Mouse (Mus musculus) left cerebral cortex, postnatal 10 days (tissue): ENCODE measurements around the gene Spa17. TPM values are rescaled to one million over a fixed set of nuclear protein-coding genes. Genes with fewer than 3 reads are reported as not detected.
A peak's percentile ranks its signal among the peaks of the same experiment; 100 is the strongest.

Experiments
- DNase-seq, 2 experiments: peaks; one replicate each; pipeline ENCODE4 v3.0.0; 2021 to 2022; ENCODE audit warnings: low spot score in 2 of 2, mixed read lengths in 1 of 2; ENCODE audit errors: extremely low spot score in 1 of 2
- intact Hi-C: fragments of 180-260 bp; cut with DNase I; formaldehyde crosslinking; loops from one replicate; pipeline ENCODE4 v1.15.1; 2025
- total RNA-seq, 2 experiments: library from RNA; stranded (reverse); gene quantifications; 2 replicates each; pipeline ENCODE4 v1.2.3; 2021

The Spa17 gene
- total RNA-seq, 2 experiments from 2014 or later = 1.9 to 2.2 TPM

DNA sequence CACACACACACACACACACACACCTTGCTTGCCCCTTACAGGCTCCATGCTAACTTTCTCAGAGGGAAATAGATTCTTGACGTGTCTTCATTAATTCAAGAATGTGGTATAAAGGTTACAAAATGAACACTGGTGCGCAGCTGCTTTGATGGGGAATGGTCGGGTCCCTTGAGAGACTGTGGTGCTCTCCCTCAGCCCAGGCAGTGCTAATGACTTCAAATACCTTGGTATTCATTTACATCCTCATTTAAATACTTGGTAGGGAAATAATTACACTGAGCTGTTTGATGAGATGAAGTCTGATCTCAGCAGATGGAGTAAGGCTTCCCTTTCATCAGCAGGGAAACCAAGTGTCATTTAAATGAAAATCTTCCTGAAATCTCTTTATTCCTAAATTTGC, 11.6 kb upstream of the Spa17 start:
- intact Hi-C loops = loop anchor here (10.0 kb wide), 1 partner anchor 310 kb away; no protein-coding TSS in a partner anchor
- no peak for DNase-seq

- DNase-seq = no peak
- intact Hi-C loops = loop anchor here (10.0 kb wide), 1 partner anchor 310 kb away; no protein-coding TSS in a partner anchor
These were observed 11.0 kb upstream of the Spa17 start for GRCm38 (mm10) chr9:37624502-37624901.

GRCm38 (mm10) chr9:37623981-37624380, 10.5 kb upstream of the Spa17 start:
- no peak for DNase-seq
- intact Hi-C loops = loop anchor here (10.0 kb wide), 1 partner anchor 311 kb away; no protein-coding TSS in a partner anchor

- intact Hi-C loops = loop anchor here (10.0 kb wide), 1 partner anchor 314 kb away; no protein-coding TSS in a partner anchor
- no peak for DNase-seq
These were observed 7.8 kb upstream of the Spa17 start for GRCm38 (mm10) chr9:37621290-37621689.

GRCm38 (mm10) chr9:37616770-37617169, 3.2 kb upstream of the Spa17 start:
- intact Hi-C loops = loop anchor here (2.0 to 10.0 kb wide), 2 partner anchors 160 to 182 kb away; partner anchors contain the start of gene Robo3
- DNase-seq = no peak

DNA sequence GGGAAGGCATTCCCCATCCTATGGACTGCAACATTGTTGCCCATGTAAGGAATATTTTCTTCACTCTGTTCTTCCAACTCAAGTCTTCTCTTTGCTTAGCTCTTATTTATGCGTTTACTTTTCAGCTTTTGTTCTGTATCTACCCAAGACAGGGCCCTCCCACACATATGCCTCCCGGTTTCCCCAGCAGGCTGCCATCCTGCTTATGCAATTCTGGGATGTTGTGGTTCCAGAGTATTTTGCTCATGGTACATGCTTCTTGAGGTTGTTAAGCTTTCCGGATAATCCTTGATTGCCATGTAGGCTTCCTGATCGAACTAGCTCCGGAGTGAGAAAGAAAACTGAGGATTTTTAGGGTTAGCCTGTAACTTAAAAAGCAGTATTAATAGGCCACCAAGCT, 1.7 kb upstream of the Spa17 start:
- DNase-seq = no peak
- intact Hi-C loops = loop anchor here (10.0 kb wide), 1 partner anchor 180 kb away; the partner anchor contains the start of gene Robo3

DNA sequence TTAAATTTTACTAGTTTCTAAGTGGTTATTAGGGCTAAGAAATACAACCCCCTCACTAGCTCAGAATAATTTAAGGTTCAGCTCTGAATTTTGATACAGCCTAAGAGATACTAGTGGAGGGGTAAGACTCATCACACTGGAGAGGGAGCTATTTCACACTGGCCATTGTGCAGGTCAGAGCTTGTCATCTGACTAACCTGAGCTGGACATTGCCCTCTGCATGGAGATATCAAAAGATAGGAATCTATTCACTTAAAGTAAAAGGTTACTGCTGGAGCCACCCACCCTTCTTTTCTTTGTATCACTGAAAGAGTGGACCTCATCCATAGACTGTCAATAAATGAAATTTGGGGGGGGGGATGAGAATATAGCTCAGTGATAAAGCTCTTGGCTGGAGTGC, 794 bp upstream of the Spa17 start:
- intact Hi-C loops = loop anchor here (5.0 to 10.0 kb wide), 2 partner anchors 47 to 180 kb away; partner anchors contain the start of gene Robo3
- DNase-seq = no peak

GRCm38 (mm10) chr9:37613911-37614280, 374 bp upstream of the Spa17 start:
- DNase-seq = no peak
- intact Hi-C loops = loop anchor here (2.0 to 10.0 kb wide), 3 partner anchors 47 to 179 kb away; partner anchors contain the start of gene Robo3

GRCm38 (mm10) chr9:37609558-37609957, 4.0 kb downstream of the Spa17 start:
- intact Hi-C loops = no loop called here
- no peak for DNase-seq

DNA sequence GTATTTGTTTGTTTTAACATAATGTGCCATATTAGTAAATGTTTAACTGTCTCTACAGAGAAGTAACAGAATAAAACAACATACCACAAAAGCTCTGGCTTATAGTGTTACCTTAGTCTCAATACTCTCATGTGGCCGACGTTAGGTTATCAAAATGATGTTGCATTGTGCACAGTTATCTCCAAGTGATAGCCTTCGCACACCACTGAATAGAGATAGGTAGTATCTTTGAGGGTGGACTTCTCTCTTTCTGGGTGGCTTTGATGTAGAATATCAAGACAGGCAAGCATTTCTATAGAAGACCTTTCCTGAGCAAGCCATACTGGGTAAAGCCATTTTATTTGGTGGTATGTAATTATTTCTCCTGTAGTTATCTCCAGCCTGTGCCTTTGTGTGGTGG, 8.4 kb downstream of the Spa17 start:
- DNase-seq = no peak
- intact Hi-C loops = no loop called here

DNA sequence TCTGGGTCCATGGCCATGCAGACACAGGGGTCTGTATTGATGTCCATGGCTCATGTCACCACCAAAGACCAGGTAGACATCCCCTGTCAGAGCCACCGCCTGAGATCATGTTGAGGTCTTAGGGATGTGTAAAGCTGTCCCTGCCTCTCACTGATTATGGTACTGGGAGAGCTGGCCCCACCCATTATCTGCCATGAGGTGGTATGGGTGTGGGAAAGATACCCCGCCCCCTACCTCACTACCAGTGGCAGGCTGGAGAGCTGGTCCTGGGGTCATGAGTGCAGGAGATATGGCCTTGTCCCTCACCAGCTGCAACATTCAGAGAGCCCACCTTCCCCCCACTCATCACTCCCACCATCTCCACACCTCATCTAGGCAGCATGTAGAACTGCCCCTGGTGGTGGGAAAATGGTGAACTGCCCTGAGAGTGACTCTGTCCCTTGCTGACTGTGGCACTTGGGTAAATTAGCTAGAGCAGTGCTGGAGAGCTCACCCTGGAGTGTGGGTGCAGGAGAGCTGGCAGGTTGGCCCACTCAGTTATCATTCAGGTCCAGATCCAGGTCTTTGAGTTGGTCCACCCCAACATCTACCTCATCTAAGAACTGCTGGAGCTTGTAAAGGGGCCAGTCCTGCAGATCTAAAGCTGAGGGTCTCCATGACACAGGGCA, 12.8 kb downstream of the Spa17 start:
- intact Hi-C loops = no loop called here

DNA sequence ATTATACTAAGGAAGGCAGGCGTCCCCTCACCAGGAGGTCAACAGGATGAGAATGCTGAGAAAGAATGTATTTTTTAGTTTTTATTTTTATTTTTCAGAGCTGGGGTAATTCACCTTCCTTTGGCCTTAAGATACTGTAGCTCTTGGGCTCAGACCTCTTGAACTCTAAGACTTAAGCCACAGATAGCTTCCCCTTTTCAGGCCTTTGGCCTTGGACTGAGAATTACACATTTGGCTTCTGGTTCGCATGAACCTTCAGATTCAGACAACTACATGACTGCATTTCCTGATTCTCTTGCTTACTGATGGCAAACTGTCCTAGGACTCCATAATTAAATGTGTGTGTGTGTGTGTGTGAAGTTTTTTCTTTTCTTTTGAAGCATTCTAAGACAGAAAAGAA, 14.9 kb downstream of the Spa17 start:
- intact Hi-C loops = no loop called here
- no peak for DNase-seq

More for the DNA sequence above, 12.8 kb downstream of the Spa17 start:
- no peak for DNase-seq

GRCm38 (mm10) chr9:37595570-37595969, 18.0 kb downstream of the Spa17 start:
- DNase-seq = no peak
- intact Hi-C loops = no loop called here

- DNase-seq = no peak
- intact Hi-C loops = no loop called here
These were observed 19.8 kb downstream of the Spa17 start for GRCm38 (mm10) chr9:37593690-37594089.

- intact Hi-C loops = no loop called here
- DNase-seq = no peak
These were observed 20.9 kb downstream of the Spa17 start for GRCm38 (mm10) chr9:37592633-37593032.

DNA sequence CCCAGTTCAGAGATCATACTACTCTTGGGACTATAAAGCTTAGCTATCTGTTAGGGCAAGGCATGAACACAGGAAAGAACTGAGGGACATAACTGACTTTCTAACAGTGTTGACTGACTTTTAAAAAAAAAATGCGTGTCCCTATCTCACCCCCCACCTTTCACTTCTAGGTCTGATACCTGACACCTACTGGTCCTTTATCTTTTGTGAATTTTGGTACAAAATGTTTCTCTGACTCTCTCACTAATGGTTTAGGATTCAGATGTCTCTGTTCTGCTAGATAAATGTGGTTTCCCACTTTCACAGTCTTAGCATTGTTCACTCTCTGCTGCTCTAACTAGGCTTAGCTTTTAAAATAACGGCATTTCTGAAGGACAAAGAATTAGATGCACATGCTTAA, 21.5 kb downstream of the Spa17 start:
- no peak for DNase-seq
- intact Hi-C loops = no loop called here

DNA sequence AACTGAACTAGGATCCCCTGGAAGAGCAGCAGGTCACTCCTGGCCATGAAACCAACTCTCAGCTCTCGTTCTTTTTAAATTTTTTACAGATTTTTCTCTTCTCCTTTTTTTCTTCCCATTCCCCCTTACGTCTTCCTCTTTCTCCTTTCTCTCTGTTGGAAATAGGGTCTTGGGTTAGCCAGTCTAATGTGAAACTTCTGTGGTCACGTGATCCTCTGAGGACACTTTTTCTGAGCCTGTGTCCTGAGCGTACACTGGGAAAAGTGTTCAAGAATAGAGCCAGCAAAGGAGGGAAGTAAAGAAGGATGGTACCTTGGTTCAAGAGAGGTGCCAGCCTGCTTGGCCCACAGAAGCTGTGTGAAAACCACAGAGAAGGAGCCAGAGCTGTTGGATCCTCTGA, 23.1 kb downstream of the Spa17 start:
- DNase-seq = no peak
- intact Hi-C loops = no loop called here

DNA sequence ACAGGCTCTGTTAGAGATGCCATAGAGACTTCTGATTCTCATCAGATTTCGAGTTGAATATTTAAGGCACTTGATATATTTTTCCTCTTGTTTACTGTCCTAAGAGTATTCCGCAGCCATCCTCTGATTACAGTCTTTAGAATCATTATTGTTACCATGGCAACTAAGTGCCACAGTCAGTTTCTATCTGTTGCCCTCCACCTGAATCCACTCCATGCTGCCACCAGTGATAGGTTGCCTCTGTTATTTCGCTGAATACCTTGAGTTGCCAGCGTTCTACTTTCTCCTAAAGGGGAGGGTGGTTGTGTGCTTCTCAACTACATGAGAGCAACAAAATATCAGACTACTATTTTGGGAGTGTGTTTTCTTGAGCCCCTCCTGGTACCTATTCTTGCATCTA, 26.8 kb downstream of the Spa17 start:
- intact Hi-C loops = no loop called here
- DNase-seq = no peak

DNA sequence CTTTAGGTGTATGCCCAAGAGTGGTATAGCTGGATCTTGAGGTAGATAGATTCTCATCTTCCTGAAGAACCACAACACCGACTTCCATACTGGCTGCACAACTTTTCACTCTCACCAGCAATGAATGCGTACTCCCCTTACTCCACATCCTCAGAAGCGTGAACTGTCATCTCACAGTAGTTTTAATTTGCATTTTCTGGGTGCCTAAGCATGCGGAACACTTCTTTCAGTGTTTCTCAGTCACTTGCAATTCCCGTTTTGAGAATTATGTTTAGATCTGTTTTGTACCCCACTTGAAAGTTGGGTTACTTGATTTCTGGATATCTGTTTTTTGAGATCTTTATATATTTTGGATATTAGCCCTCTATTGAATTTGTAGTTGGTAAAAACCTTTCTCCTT, 29.9 kb downstream of the Spa17 start:
- intact Hi-C loops = no loop called here
- DNase-seq = no peak

- peak in 1 of 2 experiments; percentile 34 for DNase-seq
- intact Hi-C loops = no loop called here
These were observed 37.0 kb downstream of the Spa17 start for GRCm38 (mm10) chr9:37576436-37576930.
